Comparison of ENCODE assay signal across 10 mouse cellular contexts in the genomic region with DNA sequence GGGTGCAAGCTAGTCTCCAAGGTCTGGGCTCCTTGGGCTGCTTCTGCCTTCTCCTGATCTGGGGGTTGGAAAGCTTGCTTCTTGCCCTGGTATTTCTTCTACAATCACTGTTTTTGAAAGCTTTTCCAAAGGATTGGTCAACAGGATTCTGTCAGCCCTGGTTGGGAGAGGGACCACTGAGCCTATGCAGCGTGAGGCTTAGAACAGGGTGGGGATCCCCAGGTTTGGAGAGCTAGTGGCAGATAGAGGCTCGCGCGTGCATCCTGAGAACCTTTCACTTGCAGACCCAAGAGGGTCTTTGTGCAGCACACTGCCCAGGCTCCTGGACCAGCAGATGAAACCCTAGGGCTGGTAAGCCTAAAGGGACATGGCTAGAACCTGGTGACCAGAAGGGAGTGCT. TPM values are rescaled to one million over a fixed set of nuclear protein-coding genes. Genes with fewer than 3 reads are reported as not detected.
DNase-seq lines count a peak whose midpoint lies in the region; ATAC-seq lines count a peak whose summit lies in the region.
"Had no signal": no experiment of that assay in that cellular context is flagged by ENCODE, and none has a peak within 500 bp of the region (broad histone marks: within the 10 kb centered on the region; RNA-seq: fewer than 3 reads in every experiment).

No protein-coding gene starts in this region.

- ATAC-seq in embryonic facial prominence, embryonic 13.5 days (ENCODE audit: insufficient number of reproducible peaks, insufficient read depth, low FRiP score, low TSS enrichment, low read depth), result no peak
- no peak for ATAC-seq in hindbrain, embryonic 15.5 days (ENCODE audit: low FRiP score, low read depth)
- ATAC-seq in midbrain, embryonic 15.5 days (replicated peaks), result no peak
- ATAC-seq: liver, postnatal 0 days had no signal

- peak; percentile 34 for DNase-seq in embryo, embryonic 11 days
- no peak for DNase-seq in left cerebral cortex, adult 18-20 months (ENCODE audit: low spot score in 2 of 2)
- no peak for DNase-seq in spleen, postnatal 10 days (ENCODE audit: low spot score in 2 of 2)
- no peak for DNase-seq in adrenal gland, adult 2 months
- DNase-seq: gastrocnemius, postnatal 25 days; kidney, adult 9 months; liver, postnatal 0 days had no signal

- peaks cover 39% of the 10 kb centered on the region for H3K4me1 ChIP-seq in embryonic facial prominence, embryonic 13.5 days
- H3K4me1 ChIP-seq in hindbrain, embryonic 15.5 days (replicated peaks), result peaks cover 37% of the 10 kb centered on the region
- H3K4me1 ChIP-seq in midbrain, embryonic 15.5 days, result peaks cover 34% of the 10 kb centered on the region

- 11% methylated on average over 4 of the region's 4 CpGs for WGBS in embryonic facial prominence, embryonic 13.5 days
- WGBS in hindbrain, embryonic 15.5 days, result 23% methylated on average over 4 of the region's 4 CpGs
- 27% methylated on average over 4 of the region's 4 CpGs for WGBS in midbrain, embryonic 15.5 days

- H3K36me3 ChIP-seq in embryonic facial prominence, embryonic 13.5 days, result no peaks in the 10 kb centered on the region
- no peaks in the 10 kb centered on the region for H3K36me3 ChIP-seq in hindbrain, embryonic 15.5 days
- no peaks in the 10 kb centered on the region for H3K36me3 ChIP-seq in midbrain, embryonic 15.5 days (replicated peaks)

- peak overlapping the region; percentile 86 for H3K4me2 ChIP-seq in embryonic facial prominence, embryonic 13.5 days
- H3K4me2 ChIP-seq in hindbrain, embryonic 15.5 days, result peak overlapping the region; percentile 93
- H3K4me2 ChIP-seq in midbrain, embryonic 15.5 days, result peak overlapping the region; percentile 76; the same call in 1 of the 2 replicates

- H3K4me3 ChIP-seq in embryonic facial prominence, embryonic 13.5 days, result peak overlapping the region; percentile 82
- no peak overlapping the region for H3K4me3 ChIP-seq in hindbrain, embryonic 15.5 days
- peak overlapping the region; percentile 59; the same call in 1 of the 2 replicates for H3K4me3 ChIP-seq in midbrain, embryonic 15.5 days

- peak overlapping the region; percentile 81; the same call in 1 of the 2 replicates for H3K9ac ChIP-seq in embryonic facial prominence, embryonic 13.5 days
- no peak overlapping the region for H3K9ac ChIP-seq in hindbrain, embryonic 15.5 days
- H3K9ac ChIP-seq in midbrain, embryonic 15.5 days, result no peak overlapping the region
- H3K9ac ChIP-seq: liver, postnatal 0 days had no signal

- no peaks in the 10 kb centered on the region for H3K9me3 ChIP-seq in embryonic facial prominence, embryonic 13.5 days
- H3K9me3 ChIP-seq in hindbrain, embryonic 15.5 days, result no peaks in the 10 kb centered on the region
- no peaks in the 10 kb centered on the region for H3K9me3 ChIP-seq in midbrain, embryonic 15.5 days

- H3K27me3 ChIP-seq in embryonic facial prominence, embryonic 13.5 days, result peaks cover 31% of the 10 kb centered on the region
- H3K27me3 ChIP-seq in hindbrain, embryonic 15.5 days, result peaks cover 37% of the 10 kb centered on the region
- H3K27me3 ChIP-seq in midbrain, embryonic 15.5 days (replicated peaks), result peaks cover 46% of the 10 kb centered on the region

- peak overlapping the region; percentile 82 for H3K27ac ChIP-seq in embryonic facial prominence, embryonic 13.5 days
- no peak overlapping the region for H3K27ac ChIP-seq in hindbrain, embryonic 15.5 days (replicated peaks)
- H3K27ac ChIP-seq in midbrain, embryonic 15.5 days, result no peak overlapping the region

RNA-seq across cellular contexts. Expression of gene Tmem132c, which starts 1.0 kb away (rescaled TPM):
- 48.2 and 55.6 TPM in 2 replicates for polyA plus RNA-seq in embryonic facial prominence, embryonic 13.5 days (2015; fragmentation: Nextera tagmentation; extraction: Ambion mirVana)
- 12.7 and 16.4 TPM in 2 replicates for polyA plus RNA-seq in hindbrain, embryonic 15.5 days (2015; fragmentation: Nextera tagmentation; extraction: Ambion mirVana)
- polyA plus RNA-seq in midbrain, embryonic 15.5 days (2015; fragmentation: Nextera tagmentation; extraction: Ambion mirVana), result 11.5 and 13.3 TPM in 2 replicates
- total RNA-seq in left cerebral cortex, adult 18-20 months (2021), result 1 to 10 TPM; 6.7 to 6.8 TPM
- total RNA-seq in adrenal gland, adult 2 months (2021), result under 1 TPM; 0.43 to 0.69 TPM
- polyA plus RNA-seq in adrenal gland, adult 2 months (2012; rRNA removed), result 0.58 and 1.5 TPM in 2 replicates
